Mouse (Mus musculus): ENCODE measurements at regions not wholly inside any gene's neighbourhood (a gene's known extent, or its start where the extent isn't known, plus 50 kb on each side); places are given as distances from the start of the nearest gene placed in this dataset.

DNA sequence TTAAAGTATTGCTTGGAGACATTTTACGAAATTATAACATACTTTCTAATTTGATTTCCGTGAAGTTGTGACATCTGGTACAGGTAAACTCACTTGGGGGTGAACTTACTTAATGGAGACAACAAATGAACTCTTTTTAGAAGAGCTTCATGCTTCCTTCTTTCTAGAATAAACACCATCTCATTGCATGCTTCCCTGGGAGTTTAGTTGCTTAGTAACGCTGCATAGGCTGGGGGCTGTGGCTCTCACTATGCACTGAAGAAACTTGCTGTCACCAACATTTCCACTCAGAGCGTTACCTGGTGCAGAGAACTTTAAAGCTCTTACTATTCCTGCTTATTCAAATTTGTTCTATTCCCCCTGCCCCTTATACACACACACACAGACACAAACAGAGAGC, 203.5 kb upstream of the Xrcc4 start:
- no peak for DNase-seq (ENCODE audit: low read depth)

GRCm38 (mm10) chr13:90292124-90292523, 202.7 kb upstream of the Xrcc4 start:
- DNase-seq (ENCODE audit: low read depth), result no peak

- no peak for DNase-seq (ENCODE audit: low read depth)
Measured at GRCm38 (mm10) chr13:90280976-90281375, 191.6 kb upstream of the Xrcc4 start.

DNA sequence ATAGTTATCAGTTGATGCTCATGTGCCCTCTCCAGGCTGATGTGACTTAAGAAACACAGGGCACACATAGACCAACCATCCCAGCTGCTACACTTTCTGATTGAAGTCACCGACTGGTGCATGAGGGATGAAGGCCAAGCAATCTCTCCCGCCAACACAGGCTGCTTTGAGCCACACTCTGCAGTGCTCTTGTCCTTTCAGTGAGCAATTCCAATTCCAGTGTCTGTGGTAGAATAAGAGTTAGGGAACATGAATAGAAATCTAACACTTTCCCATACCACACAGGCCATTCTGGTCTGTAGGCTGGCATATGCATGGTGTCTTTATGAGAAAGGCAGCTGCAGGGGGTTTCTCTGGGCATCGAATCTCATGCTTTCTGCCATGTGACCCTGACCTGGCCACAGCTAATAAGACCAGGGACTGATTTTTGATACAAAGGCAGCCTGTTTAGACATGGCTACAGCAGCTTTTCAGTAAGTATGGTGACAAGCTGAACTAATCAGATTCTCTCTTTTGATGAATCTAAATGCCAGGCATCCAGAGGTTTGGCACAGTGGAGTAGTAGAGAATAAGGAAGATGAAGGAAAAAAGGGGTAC, 190.5 kb upstream of the Xrcc4 start:
- DNase-seq (ENCODE audit: low read depth), result no peak

- DNase-seq (ENCODE audit: low read depth), result no peak
Measured at GRCm38 (mm10) chr13:90279355-90279754, 189.9 kb upstream of the Xrcc4 start.

GRCm38 (mm10) chr13:90259071-90259742, 169.8 kb upstream of the Xrcc4 start:
- DNase-seq (ENCODE audit: low read depth), result no peak

GRCm38 (mm10) chr13:90252981-90253380, 163.6 kb upstream of the Xrcc4 start:
- DNase-seq (ENCODE audit: low read depth), result no peak

- no peak for DNase-seq (ENCODE audit: low read depth)
Measured at GRCm38 (mm10) chr13:90245997-90246765, 156.8 kb upstream of the Xrcc4 start.

GRCm38 (mm10) chr13:90238331-90238730, 148.9 kb upstream of the Xrcc4 start:
- DNase-seq (ENCODE audit: low read depth), result no peak

- DNase-seq (ENCODE audit: low read depth), result no peak
Measured at GRCm38 (mm10) chr13:90233986-90234385, 144.6 kb upstream of the Xrcc4 start.

- DNase-seq (ENCODE audit: low read depth), result no peak
Measured at GRCm38 (mm10) chr13:90233561-90233960, 144.2 kb upstream of the Xrcc4 start.

DNA sequence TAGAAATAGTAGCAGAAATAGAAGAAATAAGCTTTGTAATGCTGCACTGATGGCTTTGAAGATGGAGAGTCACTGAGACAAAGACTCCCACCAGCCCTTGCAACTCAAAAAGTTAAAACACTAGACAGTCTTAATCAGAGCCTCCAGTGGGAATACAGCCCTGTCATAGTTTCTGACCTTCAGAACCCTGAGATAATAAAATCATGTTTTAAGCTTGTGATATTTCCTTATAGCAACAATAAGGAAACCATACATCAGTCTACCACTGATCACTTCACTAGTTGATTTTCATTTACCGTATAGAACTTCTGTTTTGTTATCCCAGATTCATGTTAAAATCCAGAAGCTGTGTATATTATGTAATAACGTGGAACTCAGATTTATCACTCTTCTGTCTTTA, 139.7 kb upstream of the Xrcc4 start:
- no peak for DNase-seq (ENCODE audit: low read depth)

DNA sequence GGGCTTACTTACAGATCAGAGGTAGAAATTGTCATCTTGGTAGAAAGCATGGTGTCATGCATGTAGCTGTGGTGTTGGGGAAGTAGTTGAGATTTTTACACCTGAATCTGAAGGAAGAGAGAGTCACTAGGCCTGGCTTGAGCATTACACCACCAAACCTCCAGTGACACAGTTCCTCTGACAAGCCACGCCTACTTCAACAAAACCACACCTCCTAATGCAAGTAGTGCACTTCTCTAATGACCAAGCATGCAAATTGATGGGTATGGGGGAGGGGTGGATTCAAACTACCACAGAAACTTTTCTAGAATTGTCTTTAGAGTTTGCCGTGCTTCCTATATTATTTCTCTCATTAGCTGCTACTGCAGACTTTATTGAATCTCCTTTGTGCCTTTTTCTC, 136.8 kb upstream of the Xrcc4 start:
- DNase-seq (ENCODE audit: low read depth), result no peak

- no peak for DNase-seq (ENCODE audit: low read depth)
Measured at GRCm38 (mm10) chr13:90212390-90212789, 123.0 kb upstream of the Xrcc4 start.

- DNase-seq (ENCODE audit: low read depth), result no peak
Measured at GRCm38 (mm10) chr13:90207875-90208274, 118.5 kb upstream of the Xrcc4 start.
